Mouse (Mus musculus) cerebellum, adult 18-20 months (tissue): ENCODE results near the gene Hoga1.

Experiments
- DNase-seq, 2 experiments: peaks; one replicate each; pipeline ENCODE4 v3.0.0; 2021

The Hoga1 gene

GRCm38 (mm10) chr19:42045269-42046102 lies at the start of gene Hoga1:
Gene Hoga1, plus strand, starts transcription at chr19:42045610.
- DNase-seq: peak; percentile 53 to 57

GRCm38 (mm10) chr19:41997090-41997489 lies 48.3 kb upstream of the Hoga1 start:
- no peak for DNase-seq

GRCm38 (mm10) chr19:41998770-41999548 lies 46.5 kb upstream of the Hoga1 start:
- DNase-seq: no peak

- DNase-seq: no peak
Observed at GRCm38 (mm10) chr19:41999688-42000283, 45.6 kb upstream of the Hoga1 start.

- DNase-seq: no peak
Observed at GRCm38 (mm10) chr19:42000446-42000958, 44.9 kb upstream of the Hoga1 start.

- no peak for DNase-seq
Observed at GRCm38 (mm10) chr19:42001253-42001980, 44.0 kb upstream of the Hoga1 start.

- DNase-seq: no peak
Observed at GRCm38 (mm10) chr19:42004258-42004657, 41.2 kb upstream of the Hoga1 start.

GRCm38 (mm10) chr19:42005616-42006015 lies 39.8 kb upstream of the Hoga1 start:
- no peak for DNase-seq

GRCm38 (mm10) chr19:42006568-42006967 lies 38.8 kb upstream of the Hoga1 start:
- DNase-seq: no peak

GRCm38 (mm10) chr19:42008586-42008985 lies 36.8 kb upstream of the Hoga1 start:
- DNase-seq: no peak

GRCm38 (mm10) chr19:42009067-42009466 lies 36.3 kb upstream of the Hoga1 start:
- DNase-seq: no peak

- DNase-seq: no peak
Observed at GRCm38 (mm10) chr19:42010436-42010835, 35.0 kb upstream of the Hoga1 start.

- DNase-seq: no peak
Observed at GRCm38 (mm10) chr19:42011123-42011522, 34.3 kb upstream of the Hoga1 start.

GRCm38 (mm10) chr19:42014231-42014825 lies 31.1 kb upstream of the Hoga1 start:
- no peak for DNase-seq

GRCm38 (mm10) chr19:42015001-42015400 lies 30.4 kb upstream of the Hoga1 start:
- no peak for DNase-seq

- DNase-seq: no peak
Observed at GRCm38 (mm10) chr19:42016251-42016650, 29.2 kb upstream of the Hoga1 start.

- DNase-seq: no peak
Observed at GRCm38 (mm10) chr19:42016840-42017239, 28.6 kb upstream of the Hoga1 start.

- DNase-seq: peak; percentile 89 to 95
Observed at GRCm38 (mm10) chr19:42017399-42018247, 27.8 kb upstream of the Hoga1 start.

GRCm38 (mm10) chr19:42019011-42019522 lies 26.3 kb upstream of the Hoga1 start:
- no peak for DNase-seq

GRCm38 (mm10) chr19:42021681-42022541 lies 23.5 kb upstream of the Hoga1 start:
- DNase-seq: no peak
